10 mouse cellular contexts compared by ENCODE assay signal in the genomic region with DNA sequence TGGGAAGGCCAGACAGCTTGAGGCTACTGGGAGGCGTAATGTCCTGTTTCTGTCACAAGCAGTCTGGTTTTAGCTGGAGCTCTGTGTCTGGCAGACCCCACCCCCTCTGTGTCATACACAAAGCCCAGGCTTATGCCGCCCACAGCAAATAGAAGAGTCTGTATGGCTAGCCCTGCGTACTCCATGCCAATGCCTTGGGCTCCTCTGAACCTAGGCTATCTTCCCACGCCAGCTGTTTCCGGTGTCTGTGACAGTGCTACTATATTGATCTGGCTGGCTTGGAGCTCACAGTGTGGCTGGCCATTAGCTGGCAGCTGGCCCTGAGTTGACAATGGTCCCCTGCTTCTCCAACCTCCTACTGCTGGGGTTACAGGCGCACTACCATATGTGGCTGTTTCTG. TPM values are rescaled to one million over a fixed set of nuclear protein-coding genes. Genes with fewer than 3 reads are reported as not detected.
DNase-seq lines count a peak whose midpoint lies in the region; ATAC-seq and TF ChIP-seq lines count a peak whose summit lies in the region.
"Had no signal": no experiment of that assay in that cellular context is flagged by ENCODE, and none has a peak within 500 bp of the region (broad histone marks: within the 10 kb centered on the region; RNA-seq: fewer than 3 reads in every experiment).

No protein-coding gene starts in this region.

- 68% methylated on average over 6 of the region's 6 CpGs for WGBS in heart, embryonic 10.5 days
- 69% methylated on average over 6 of the region's 6 CpGs for WGBS in hindbrain, embryonic 15.5 days
- WGBS in lung, postnatal 0 days: 72% methylated on average over 6 of the region's 6 CpGs
- WGBS in forebrain, embryonic 13.5 days: 82% methylated on average over 6 of the region's 6 CpGs

- H3K4me2 ChIP-seq in hindbrain, embryonic 15.5 days: no peak overlapping the region
- no peak overlapping the region for H3K4me2 ChIP-seq in lung, postnatal 0 days (replicated peaks; ENCODE audit: low read depth, low read length)
- no peak overlapping the region for H3K4me2 ChIP-seq in forebrain, embryonic 13.5 days

- H3K9me3 ChIP-seq in heart, embryonic 10.5 days: no peaks in the 10 kb centered on the region
- no peaks in the 10 kb centered on the region for H3K9me3 ChIP-seq in hindbrain, embryonic 15.5 days
- no peaks in the 10 kb centered on the region for H3K9me3 ChIP-seq in lung, postnatal 0 days (ENCODE audit: low read length)
- H3K9me3 ChIP-seq in forebrain, embryonic 13.5 days (replicated peaks): no peaks in the 10 kb centered on the region

- no peak overlapping the region for H3K4me3 ChIP-seq in heart, embryonic 10.5 days
- H3K4me3 ChIP-seq in hindbrain, embryonic 15.5 days: no peak overlapping the region
- no peak overlapping the region for H3K4me3 ChIP-seq in lung, postnatal 0 days (ENCODE audit: low read depth, low read length)
- no peak overlapping the region for H3K4me3 ChIP-seq in forebrain, embryonic 13.5 days
- H3K4me3 ChIP-seq in gastrocnemius, adult 2 months: no peak overlapping the region

- no peaks in the 10 kb centered on the region for H3K27me3 ChIP-seq in heart, embryonic 10.5 days (ENCODE audit: insufficient read depth, poor library complexity, severe bottlenecking)
- H3K27me3 ChIP-seq in hindbrain, embryonic 15.5 days: no peaks in the 10 kb centered on the region
- no peaks in the 10 kb centered on the region for H3K27me3 ChIP-seq in lung, postnatal 0 days (replicated peaks; ENCODE audit: insufficient read depth, low read length)
- no peaks in the 10 kb centered on the region for H3K27me3 ChIP-seq in forebrain, embryonic 13.5 days

- TF ChIP-seq CTCF in lung, postnatal 0 days (IDR thresholded peaks at IDR 0.05): no peak
- no peak for TF ChIP-seq CTCF in gastrocnemius, adult 2 months (IDR thresholded peaks at IDR 0.05)

- TF ChIP-seq EP300 in lung, postnatal 0 days (IDR thresholded peaks at IDR 0.05): peak; percentile 44; the same call in 1 of the 2 replicates

- intact Hi-C loops in heart, postnatal 14 days (cut with DNase I): no loop called here
- intact Hi-C loops in gastrocnemius, adult 2 months (cut with DNase I): no loop called here

- ATAC-seq in hindbrain, embryonic 15.5 days (ENCODE audit: low FRiP score, low read depth): peak; percentile 66; the same call in 1 of the 2 replicates
- ATAC-seq in lung, postnatal 0 days: peak; percentile 87
- ATAC-seq in forebrain, embryonic 13.5 days: no peak

- peaks cover 18% of the 10 kb centered on the region for H3K4me1 ChIP-seq in heart, embryonic 10.5 days
- H3K4me1 ChIP-seq in hindbrain, embryonic 15.5 days (replicated peaks): no peaks in the 10 kb centered on the region
- H3K4me1 ChIP-seq in lung, postnatal 0 days (ENCODE audit: insufficient read depth, low read depth, low read length): peaks cover 5% of the 10 kb centered on the region; the same call in 1 of the 2 replicates
- no peaks in the 10 kb centered on the region for H3K4me1 ChIP-seq in forebrain, embryonic 13.5 days

- peak overlapping the region; percentile 67; the same call in 1 of the 2 replicates for H3K27ac ChIP-seq in heart, embryonic 10.5 days
- H3K27ac ChIP-seq in hindbrain, embryonic 15.5 days (replicated peaks): no peak overlapping the region
- no peak overlapping the region for H3K27ac ChIP-seq in lung, postnatal 0 days (ENCODE audit: low read length)
- no peak overlapping the region for H3K27ac ChIP-seq in forebrain, embryonic 13.5 days
- no peak overlapping the region; the same call in 1 of the 2 replicates for H3K27ac ChIP-seq in gastrocnemius, adult 2 months
- H3K27ac ChIP-seq: macrophage had no signal

- no peak overlapping the region for H3K9ac ChIP-seq in hindbrain, embryonic 15.5 days
- no peak overlapping the region for H3K9ac ChIP-seq in lung, postnatal 0 days (replicated peaks; ENCODE audit: low read depth)
- no peak overlapping the region for H3K9ac ChIP-seq in forebrain, embryonic 13.5 days

- H3K36me3 ChIP-seq in heart, embryonic 10.5 days: no peaks in the 10 kb centered on the region
- no peaks in the 10 kb centered on the region for H3K36me3 ChIP-seq in hindbrain, embryonic 15.5 days
- H3K36me3 ChIP-seq in lung, postnatal 0 days (ENCODE audit: insufficient read depth, low read length): no peaks in the 10 kb centered on the region
- H3K36me3 ChIP-seq in forebrain, embryonic 13.5 days (ENCODE audit: poor library complexity, severe bottlenecking): no peaks in the 10 kb centered on the region

- DNase-seq in heart, embryonic 10.5 days (ENCODE audit: low spot score): peak; percentile 81
- no peak for DNase-seq in heart, postnatal 14 days
- peak; percentile 73 for DNase-seq in brain, adult 2 months (ENCODE audit: low read depth, low spot score)
- peak; percentile 63 for DNase-seq in lung, postnatal 0 days (ENCODE audit: low spot score)
- no peak for DNase-seq in gastrocnemius, postnatal 10 days
- no peak for DNase-seq in gastrocnemius, adult 2 months
- DNase-seq: cerebellum, adult 2 months had no signal

RNA-seq across cellular contexts. Expression of a gene that starts 37.5 kb away (rescaled TPM):
- polyA plus RNA-seq in heart, embryonic 10.5 days (2016; fragmentation: Nextera tagmentation; extraction: Ambion mirVana): 13.2 and 16.8 TPM in 2 replicates
- total RNA-seq in heart, postnatal 14 days (2021): 10 to 100 TPM; 23.9 to 27.8 TPM
- polyA plus RNA-seq in hindbrain, embryonic 15.5 days (2015; fragmentation: Nextera tagmentation; extraction: Ambion mirVana): 12.7 and 16.3 TPM in 2 replicates
- 205 and 234 TPM in 2 replicates for polyA plus RNA-seq in lung, postnatal 0 days (2015; fragmentation: Nextera tagmentation; extraction: Ambion mirVana)
- polyA plus RNA-seq in forebrain, embryonic 13.5 days (2015; fragmentation: Nextera tagmentation; extraction: Ambion mirVana): 4.5 and 5.2 TPM in 2 replicates
- total RNA-seq in gastrocnemius, postnatal 10 days (2021): 1 to 10 TPM; 4.5 to 5.8 TPM
- total RNA-seq in gastrocnemius, adult 2 months (2021): 1 to 10 TPM; 4.4 to 8.6 TPM

RNA-seq across cellular contexts. Expression of a gene that starts 39.1 kb away (rescaled TPM):
- polyA plus RNA-seq in heart, embryonic 10.5 days (2016; fragmentation: Nextera tagmentation; extraction: Ambion mirVana): 66.2 and 71.7 TPM in 2 replicates
- total RNA-seq in heart, postnatal 14 days (2021): 100 to 1,000 TPM; 108 to 111 TPM
- polyA plus RNA-seq in hindbrain, embryonic 15.5 days (2015; fragmentation: Nextera tagmentation; extraction: Ambion mirVana): 111 and 116 TPM in 2 replicates
- polyA plus RNA-seq in lung, postnatal 0 days (2015; fragmentation: Nextera tagmentation; extraction: Ambion mirVana): 106 and 117 TPM in 2 replicates
- polyA plus RNA-seq in forebrain, embryonic 13.5 days (2015; fragmentation: Nextera tagmentation; extraction: Ambion mirVana): 57.0 and 57.7 TPM in 2 replicates
- total RNA-seq in gastrocnemius, postnatal 10 days (2021): 10 to 100 TPM; 38.8 to 41.3 TPM
- 10 to 100 TPM; 45.4 to 50.9 TPM for total RNA-seq in gastrocnemius, adult 2 months (2021)

RNA-seq across cellular contexts. Expression of a gene that starts 54.2 kb away (rescaled TPM):
- polyA plus RNA-seq in heart, embryonic 10.5 days (2016; fragmentation: Nextera tagmentation; extraction: Ambion mirVana): 911 and 1,091 TPM in 2 replicates
- total RNA-seq in heart, postnatal 14 days (2021): 100 to 1,000 TPM; 134 to 183 TPM
- polyA plus RNA-seq in hindbrain, embryonic 15.5 days (2015; fragmentation: Nextera tagmentation; extraction: Ambion mirVana): 1,681 and 1,706 TPM in 2 replicates
- 292 and 298 TPM in 2 replicates for polyA plus RNA-seq in lung, postnatal 0 days (2015; fragmentation: Nextera tagmentation; extraction: Ambion mirVana)
- 1,790 and 1,841 TPM in 2 replicates for polyA plus RNA-seq in forebrain, embryonic 13.5 days (2015; fragmentation: Nextera tagmentation; extraction: Ambion mirVana)
- 100 to 1,000 TPM; 205 to 251 TPM for total RNA-seq in gastrocnemius, postnatal 10 days (2021)
- total RNA-seq in gastrocnemius, adult 2 months (2021): 10 to 100 TPM; 29.7 to 40.0 TPM

RNA-seq across cellular contexts. Expression of a gene that starts 57.4 kb away (rescaled TPM):
- 25.3 and 29.1 TPM in 2 replicates for polyA plus RNA-seq in heart, embryonic 10.5 days (2016; fragmentation: Nextera tagmentation; extraction: Ambion mirVana)
- 10 to 100 TPM; 12.9 to 13.5 TPM for total RNA-seq in heart, postnatal 14 days (2021)
- polyA plus RNA-seq in hindbrain, embryonic 15.5 days (2015; fragmentation: Nextera tagmentation; extraction: Ambion mirVana): 10.0 and 10.5 TPM in 2 replicates
- 2.8 and 3.1 TPM in 2 replicates for polyA plus RNA-seq in lung, postnatal 0 days (2015; fragmentation: Nextera tagmentation; extraction: Ambion mirVana)
- 15.1 and 18.4 TPM in 2 replicates for polyA plus RNA-seq in forebrain, embryonic 13.5 days (2015; fragmentation: Nextera tagmentation; extraction: Ambion mirVana)
- total RNA-seq in gastrocnemius, postnatal 10 days (2021): 10 to 100 TPM; 10.1 to 14.6 TPM
- total RNA-seq in gastrocnemius, adult 2 months (2021): 1 to 10 TPM; 3.6 to 4.4 TPM

Comparison
In these comparisons a context has a peak if more than half of its experiments do, and no peak if none do; other contexts are left out.
1. DNase-seq: peak in heart, embryonic 10.5 days (single experiment), brain, adult 2 months (single experiment) and lung, postnatal 0 days (single experiment); none in heart, postnatal 14 days (0 of 2), gastrocnemius, postnatal 10 days (single experiment) and gastrocnemius, adult 2 months (single experiment).
2. RNA of a gene that starts 37.5 kb away (polyA plus RNA-seq): 205 to 234 TPM in lung, postnatal 0 days; 13.2 to 16.8 TPM in heart, embryonic 10.5 days, 12.7 to 16.3 TPM in hindbrain, embryonic 15.5 days and 4.5 to 5.2 TPM in forebrain, embryonic 13.5 days; every median in the first group is over 10 times any median in the second.